Mouse (Mus musculus) hindbrain, embryonic 10.5 days (tissue): ENCODE data around the gene Foxn3. TPM values are rescaled to one million over a fixed set of nuclear protein-coding genes. Genes with fewer than 3 reads are reported as not detected.

Source experiments
- DNase-seq: peaks from one replicate; pipeline ENCODE4 v3.0.0-alpha.2; 2017; ENCODE audit warnings: low spot score
- H3K27ac ChIP-seq: fragments of 300-500 bp; sonication (generic); 2 replicates; pipeline ENCODE4 v1.5.1; 2016; ENCODE audit warnings: mild to moderate bottlenecking, moderate library complexity
- H3K27me3 ChIP-seq: fragments of 300-500 bp; sonication (generic); 2 replicates; pipeline ENCODE4 v1.6.1; 2016; ENCODE audit warnings: mild to moderate bottlenecking; ENCODE audit not compliant: poor library complexity, insufficient read depth, severe bottlenecking
- H3K36me3 ChIP-seq: fragments of 300-500 bp; sonication (generic); 2 replicates; pipeline ENCODE4 v1.6.1; 2016; ENCODE audit warnings: mild to moderate bottlenecking, moderate library complexity
- H3K4me1 ChIP-seq: fragments of 300-500 bp; sonication (generic); replicated peaks from 2 replicates; pipeline ENCODE4 v1.6.1; 2016; ENCODE audit warnings: mild to moderate bottlenecking
- H3K4me3 ChIP-seq: fragments of 300-500 bp; sonication (generic); 2 replicates; pipeline ENCODE4 v1.5.1; 2016; ENCODE audit warnings: mild to moderate bottlenecking, moderate library complexity
- H3K9me3 ChIP-seq: fragments of 300-500 bp; sonication (generic); 2 replicates; pipeline ENCODE4 v1.6.1; 2016; ENCODE audit warnings: mild to moderate bottlenecking, moderate library complexity
- WGBS: fragments of 180-500 bp; shearing (Covaris S2); methylation state at CpG from one replicate; pipeline ENCODE4 v1.1.7; 2016; 5-methylcytosine and 5-hydroxymethylcytosine counted together
- polyA plus RNA-seq: library from polyadenylated mRNA; unstranded; fragments of >200 nt; fragmentation: Nextera tagmentation; extraction: Ambion mirVana; gene quantifications from 2 replicates; pipeline ENCODE4 v1.2.1, GENCODE M21; 2016

Gene Foxn3
- polyA plus RNA-seq, 1 experiment from 2014 or later, result 56.3 TPM

- Histone ChIP-seq H3K27ac (no peak overlapping the region), H3K9me3 (peaks cover 31% of the 10 kb centered on the region), H3K27me3 (no peaks in the 10 kb centered on the region), H3K4me3 (no peak overlapping the region), H3K4me1 (peaks cover 38% of the 10 kb centered on the region), H3K36me3 (peaks cover 35% of the 10 kb centered on the region)
- WGBS, result 91% methylated on average over 7 of the region's 7 CpGs
- no peak for DNase-seq
Observed at GRCm38 (mm10) chr12:99532342-99532741, 31.0 kb downstream of the Foxn3 start.

GRCm38 (mm10) chr12:99529687-99530411 is 33.5 kb downstream of the Foxn3 start:
- Histone ChIP-seq H3K27me3 (no peaks in the 10 kb centered on the region), H3K9me3 (peaks cover 9% of the 10 kb centered on the region; the same call in 1 of the 2 replicates), H3K27ac (peak overlapping the region; percentile 45), H3K4me1 (peaks cover 50% of the 10 kb centered on the region), H3K36me3 (peaks cover 15% of the 10 kb centered on the region), H3K4me3 (no peak overlapping the region)
- 76% methylated on average over 17 of the region's 17 CpGs for WGBS
- DNase-seq, result no peak

- 53% methylated on average over 5 of the region's 5 CpGs for WGBS
- peak; percentile 41 for DNase-seq
- peak overlapping the region; percentile 70 for H3K27ac ChIP-seq
Observed at GRCm38 (mm10) chr12:99528958-99529357, 34.4 kb downstream of the Foxn3 start.

GRCm38 (mm10) chr12:99527452-99527851 is 35.9 kb downstream of the Foxn3 start:
- H3K27ac ChIP-seq, result peak overlapping the region; percentile 37; the same call in 1 of the 2 replicates
- no peaks in the 10 kb centered on the region for H3K9me3 ChIP-seq
- 82% methylated on average over 6 of the region's 6 CpGs for WGBS
- DNase-seq, result no peak
- no peak overlapping the region for H3K4me3 ChIP-seq
- peaks cover 50% of the 10 kb centered on the region for H3K4me1 ChIP-seq
- no peaks in the 10 kb centered on the region for H3K27me3 ChIP-seq
- no peaks in the 10 kb centered on the region; the same call in 1 of the 2 replicates for H3K36me3 ChIP-seq

More at GRCm38 (mm10) chr12:99528958-99529357, 34.4 kb downstream of the Foxn3 start:
- Histone ChIP-seq H3K4me1 (peaks cover 50% of the 10 kb centered on the region), H3K9me3 (no peaks in the 10 kb centered on the region), H3K36me3 (peaks cover 6% of the 10 kb centered on the region), H3K4me3 (no peak overlapping the region), H3K27me3 (no peaks in the 10 kb centered on the region)

- H3K4me1 ChIP-seq, result peaks cover 50% of the 10 kb centered on the region
- WGBS, result 62% methylated on average over 9 of the region's 9 CpGs
Observed at GRCm38 (mm10) chr12:99526571-99527140, 36.7 kb downstream of the Foxn3 start.

GRCm38 (mm10) chr12:99522882-99523281 is 40.5 kb downstream of the Foxn3 start:
- no peak overlapping the region for H3K27ac ChIP-seq
- WGBS, result 92% methylated on average over 2 of the region's 2 CpGs
- peaks cover 36% of the 10 kb centered on the region for H3K4me1 ChIP-seq
- H3K27me3 ChIP-seq, result no peaks in the 10 kb centered on the region
- DNase-seq, result no peak
- H3K36me3 ChIP-seq, result no peaks in the 10 kb centered on the region
- no peaks in the 10 kb centered on the region for H3K9me3 ChIP-seq
- H3K4me3 ChIP-seq, result no peak overlapping the region

More at GRCm38 (mm10) chr12:99526571-99527140, 36.7 kb downstream of the Foxn3 start:
- H3K27ac ChIP-seq, result peak overlapping the region; percentile 57
- no peak overlapping the region for H3K4me3 ChIP-seq
- no peaks in the 10 kb centered on the region for H3K27me3 ChIP-seq
- no peaks in the 10 kb centered on the region for H3K36me3 ChIP-seq
- H3K9me3 ChIP-seq, result no peaks in the 10 kb centered on the region
- DNase-seq, result peak; percentile 27

- H3K27ac ChIP-seq, result 0 out of 2 replicates have a peak overlapping the region, but pooled peaks have one; percentile 73
- 87% methylated on average over 4 of the region's 4 CpGs for WGBS
- DNase-seq, result no peak
Observed at GRCm38 (mm10) chr12:99519862-99520261, 43.5 kb downstream of the Foxn3 start.

GRCm38 (mm10) chr12:99519191-99519614 is 44.2 kb downstream of the Foxn3 start:
- peaks cover 30% of the 10 kb centered on the region for H3K4me1 ChIP-seq
- H3K27ac ChIP-seq, result peak overlapping the region; percentile 73
- no peak overlapping the region for H3K4me3 ChIP-seq
- DNase-seq, result peak; percentile 33
- H3K9me3 ChIP-seq, result no peaks in the 10 kb centered on the region
- H3K36me3 ChIP-seq, result no peaks in the 10 kb centered on the region
- H3K27me3 ChIP-seq, result no peaks in the 10 kb centered on the region
- 51% methylated on average over 9 of the region's 9 CpGs for WGBS

More at GRCm38 (mm10) chr12:99519862-99520261, 43.5 kb downstream of the Foxn3 start:
- peaks cover 25% of the 10 kb centered on the region for H3K4me1 ChIP-seq
- H3K9me3 ChIP-seq, result no peaks in the 10 kb centered on the region
- no peak overlapping the region for H3K4me3 ChIP-seq
- H3K27me3 ChIP-seq, result no peaks in the 10 kb centered on the region
- no peaks in the 10 kb centered on the region for H3K36me3 ChIP-seq

GRCm38 (mm10) chr12:99518640-99519039 is 44.7 kb downstream of the Foxn3 start:
- WGBS, result 93% methylated on average over 10 of the region's 10 CpGs
- no peak for DNase-seq
- Histone ChIP-seq H3K4me1 (peaks cover 32% of the 10 kb centered on the region), H3K27me3 (no peaks in the 10 kb centered on the region), H3K4me3 (no peak overlapping the region), H3K9me3 (no peaks in the 10 kb centered on the region), H3K36me3 (no peaks in the 10 kb centered on the region), H3K27ac (peak overlapping the region; percentile 5; the same call in 1 of the 2 replicates)

GRCm38 (mm10) chr12:99518126-99518525 is 45.3 kb downstream of the Foxn3 start:
- Histone ChIP-seq H3K36me3 (no peaks in the 10 kb centered on the region), H3K9me3 (no peaks in the 10 kb centered on the region), H3K4me3 (no peak overlapping the region), H3K4me1 (peaks cover 32% of the 10 kb centered on the region), H3K27ac (no peak overlapping the region), H3K27me3 (no peaks in the 10 kb centered on the region)
- DNase-seq, result no peak
- 93% methylated on average over 12 of the region's 12 CpGs for WGBS

GRCm38 (mm10) chr12:99517296-99517695 is 46.1 kb downstream of the Foxn3 start:
- no peaks in the 10 kb centered on the region; the same call in 1 of the 2 replicates for H3K36me3 ChIP-seq
- H3K9me3 ChIP-seq, result no peaks in the 10 kb centered on the region
- no peak overlapping the region for H3K27ac ChIP-seq
- no peaks in the 10 kb centered on the region for H3K27me3 ChIP-seq
- no peak for DNase-seq
- H3K4me1 ChIP-seq, result peaks cover 32% of the 10 kb centered on the region
- 91% methylated on average over 5 of the region's 5 CpGs for WGBS
- no peak overlapping the region for H3K4me3 ChIP-seq

GRCm38 (mm10) chr12:99515481-99515880 is 47.9 kb downstream of the Foxn3 start:
- no peaks in the 10 kb centered on the region for H3K27me3 ChIP-seq
- peaks cover 34% of the 10 kb centered on the region for H3K4me1 ChIP-seq
- H3K4me3 ChIP-seq, result no peak overlapping the region
- no peaks in the 10 kb centered on the region; the same call in 1 of the 2 replicates for H3K36me3 ChIP-seq
- no peak overlapping the region for H3K27ac ChIP-seq
- H3K9me3 ChIP-seq, result no peaks in the 10 kb centered on the region
- 87% methylated on average over 3 of the region's 3 CpGs for WGBS
- no peak for DNase-seq

- peaks cover 15% of the 10 kb centered on the region for H3K4me1 ChIP-seq
- WGBS, result 87% methylated on average over 5 of the region's 5 CpGs
- H3K9me3 ChIP-seq, result no peaks in the 10 kb centered on the region
- H3K27ac ChIP-seq, result no peak overlapping the region
- H3K4me3 ChIP-seq, result no peak overlapping the region
- H3K27me3 ChIP-seq, result no peaks in the 10 kb centered on the region
- no peaks in the 10 kb centered on the region; the same call in 1 of the 2 replicates for H3K36me3 ChIP-seq
- no peak for DNase-seq
Observed at GRCm38 (mm10) chr12:99511644-99512043, 51.7 kb downstream of the Foxn3 start.
